Mouse (Mus musculus) thymus, postnatal 14 days (tissue): Measurements from ENCODE around the gene Olfr1013.

ENCODE experiments used
- DNase-seq: peaks from one replicate; pipeline ENCODE4 v3.0.0; 2021

The Olfr1013 gene

DNA sequence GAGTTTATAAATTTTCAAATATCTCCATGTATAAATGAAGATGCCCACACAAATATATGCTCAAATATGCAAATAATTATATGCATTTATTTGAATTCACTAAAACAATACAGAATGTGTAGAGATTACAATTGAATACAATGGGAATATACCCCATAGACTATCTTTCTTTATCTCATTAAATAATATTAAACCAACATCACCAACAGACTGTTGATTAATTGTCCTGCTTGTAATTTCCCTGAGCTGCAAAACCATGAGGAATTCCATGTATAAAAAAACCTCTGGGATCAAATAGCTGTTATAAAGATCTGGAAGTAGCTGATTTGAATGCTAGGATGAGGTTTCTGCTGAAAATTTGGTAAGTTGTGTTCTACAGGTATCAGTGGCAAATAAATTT lies at the start of gene Olfr1013:
Olfr1013 (plus strand) TSS at position 301 of the 400 bp plus-strand sequence.
- DNase-seq: no peak

- no peak for DNase-seq
Observed at GRCm38 (mm10) chr2:85725793-85726192, 41.1 kb upstream of the Olfr1013 start.

GRCm38 (mm10) chr2:85753822-85754221 lies 13.1 kb upstream of the Olfr1013 start:
- no peak for DNase-seq

GRCm38 (mm10) chr2:85762666-85763065 lies 4.2 kb upstream of the Olfr1013 start, which contains the start of gene Olfr1012:
Gene Olfr1012, minus strand, starts transcription at chr2:85762766.
- no peak for DNase-seq

GRCm38 (mm10) chr2:85772413-85772812 lies 5.5 kb downstream of the Olfr1013 start, which contains the start of gene Olfr1014:
Gene Olfr1014, plus strand, starts transcription at chr2:85772713.
- DNase-seq: no peak

- DNase-seq: no peak
Observed at GRCm38 (mm10) chr2:85781717-85782116, 14.8 kb downstream of the Olfr1013 start, which contains the start of gene Olfr1015. Gene Olfr1015, plus strand, starts transcription at chr2:85782017.

DNA sequence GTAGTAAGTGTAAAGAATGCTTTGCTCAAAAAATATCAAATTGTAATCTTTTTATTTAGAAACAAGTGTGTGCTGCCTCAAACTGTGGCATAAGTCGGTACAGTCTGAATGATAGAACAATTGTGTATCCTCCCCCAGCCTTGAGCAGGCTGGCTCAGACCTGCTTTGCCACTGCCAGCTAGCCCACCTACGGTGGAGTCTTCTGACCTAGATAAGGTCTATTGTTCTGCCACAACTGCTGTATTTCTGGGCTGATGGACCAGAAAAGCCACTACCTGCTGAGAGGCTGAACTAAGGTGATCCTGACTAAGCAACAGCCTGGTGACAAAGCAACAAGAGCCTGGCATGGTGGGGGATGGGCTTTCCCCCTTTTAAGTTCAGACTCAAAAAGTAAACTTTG lies 25.4 kb downstream of the Olfr1013 start:
- no peak for DNase-seq

DNA sequence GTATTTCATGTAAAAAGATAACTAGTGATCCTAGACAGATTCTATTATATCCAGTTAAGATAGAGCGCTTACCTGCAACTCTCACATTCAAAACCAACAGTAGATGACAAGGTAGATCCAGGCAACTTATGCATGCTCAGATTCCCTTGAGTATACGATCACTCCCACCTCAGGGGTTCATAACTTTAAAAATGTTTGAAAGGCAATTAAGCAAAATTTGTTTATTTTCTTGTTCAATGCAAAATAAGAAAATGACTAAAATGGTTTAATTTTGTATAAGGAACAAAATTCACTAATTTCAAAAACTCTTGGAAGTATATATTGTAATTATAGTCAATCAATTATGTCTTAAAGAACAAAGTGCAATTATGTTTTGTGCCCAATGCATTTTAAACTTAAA lies 35.5 kb downstream of the Olfr1013 start, which contains the start of gene Olfr1016:
Olfr1016 (minus strand) TSS at position 101 of the 400 bp plus-strand sequence.
- no peak for DNase-seq

GRCm38 (mm10) chr2:85804501-85804900 lies 37.6 kb downstream of the Olfr1013 start:
- DNase-seq: no peak

- DNase-seq: no peak
Observed at GRCm38 (mm10) chr2:85818179-85818578, 51.3 kb downstream of the Olfr1013 start, which contains the start of gene Olfr1018. Gene Olfr1018, plus strand, starts transcription at chr2:85818479.
